Mouse (Mus musculus): ENCODE data around the gene Gm11172. TPM values are rescaled to one million over a fixed set of nuclear protein-coding genes. Genes with fewer than 3 reads are reported as not detected.

Gene Gm11172
- polyA plus RNA-seq, 1 experiment from 2014 or later = not detected

- H3K9me3 ChIP-seq (ENCODE audit: control insufficient read depth, low read length) = no peaks in the 10 kb centered on the region
- H3K36me3 ChIP-seq (ENCODE audit: control insufficient read depth, insufficient read depth, low read length) = no peaks in the 10 kb centered on the region
- 91% methylated on average over 3 of the region's 3 CpGs for WGBS
- no peaks in the 10 kb centered on the region for H3K27me3 ChIP-seq (replicated peaks; ENCODE audit: control insufficient read depth, insufficient read depth, low read length)
- H3K4me3 ChIP-seq (ENCODE audit: low read length) = no peak overlapping the region
- peaks cover 6% of the 10 kb centered on the region for H3K4me1 ChIP-seq (ENCODE audit: control insufficient read depth, insufficient read depth, low read depth, low read length)
- no peak for ATAC-seq
- H3K9ac ChIP-seq (ENCODE audit: low read depth, low read length) = no peak overlapping the region
- no peak overlapping the region for H3K4me2 ChIP-seq (ENCODE audit: low read length)
- H3K27ac ChIP-seq (ENCODE audit: low read depth, low read length) = no peak overlapping the region
Observed at GRCm38 (mm10) chr16:10837250-10837649, 24.5 kb downstream of the Gm11172 start.

GRCm38 (mm10) chr16:10837903-10838302 is 25.2 kb downstream of the Gm11172 start:
- Histone ChIP-seq H3K27me3 (replicated peaks; ENCODE audit: control insufficient read depth, insufficient read depth, low read length) (no peaks in the 10 kb centered on the region), H3K36me3 (ENCODE audit: control insufficient read depth, insufficient read depth, low read length) (no peaks in the 10 kb centered on the region), H3K4me2 (ENCODE audit: low read length) (no peak overlapping the region), H3K9ac (ENCODE audit: low read depth, low read length) (no peak overlapping the region), H3K4me1 (ENCODE audit: control insufficient read depth, insufficient read depth, low read depth, low read length) (peaks cover 6% of the 10 kb centered on the region), H3K9me3 (ENCODE audit: control insufficient read depth, low read length) (no peaks in the 10 kb centered on the region), H3K27ac (ENCODE audit: low read depth, low read length) (no peak overlapping the region), H3K4me3 (ENCODE audit: low read length) (no peak overlapping the region)
- 50% methylated on average over 1 of the region's 1 CpGs for WGBS
- no peak for ATAC-seq

- no peak overlapping the region for H3K9ac ChIP-seq (ENCODE audit: low read depth, low read length)
- no peaks in the 10 kb centered on the region for H3K27me3 ChIP-seq (replicated peaks; ENCODE audit: control insufficient read depth, insufficient read depth, low read length)
- no peaks in the 10 kb centered on the region for H3K9me3 ChIP-seq (ENCODE audit: control insufficient read depth, low read length)
- WGBS = 28% methylated on average over 10 of the region's 10 CpGs
- H3K4me2 ChIP-seq (ENCODE audit: low read length) = no peak overlapping the region
- H3K36me3 ChIP-seq (ENCODE audit: control insufficient read depth, insufficient read depth, low read length) = no peaks in the 10 kb centered on the region
- H3K4me1 ChIP-seq (ENCODE audit: control insufficient read depth, insufficient read depth, low read depth, low read length) = peaks cover 8% of the 10 kb centered on the region
- no peak for ATAC-seq
- H3K4me3 ChIP-seq (ENCODE audit: low read length) = no peak overlapping the region
- H3K27ac ChIP-seq (ENCODE audit: low read depth, low read length) = no peak overlapping the region
Observed at GRCm38 (mm10) chr16:10838487-10839245, 26.0 kb downstream of the Gm11172 start.

GRCm38 (mm10) chr16:10840018-10840417 is 27.3 kb downstream of the Gm11172 start:
- no peak overlapping the region for H3K4me3 ChIP-seq (ENCODE audit: low read length)
- WGBS = 87% methylated on average over 13 of the region's 14 CpGs
- peaks cover 16% of the 10 kb centered on the region for H3K4me1 ChIP-seq (ENCODE audit: control insufficient read depth, insufficient read depth, low read depth, low read length)
- no peaks in the 10 kb centered on the region for H3K9me3 ChIP-seq (ENCODE audit: control insufficient read depth, low read length)
- ATAC-seq = no peak
- no peak overlapping the region for H3K9ac ChIP-seq (ENCODE audit: low read depth, low read length)
- H3K36me3 ChIP-seq (ENCODE audit: control insufficient read depth, insufficient read depth, low read length) = no peaks in the 10 kb centered on the region
- H3K4me2 ChIP-seq (ENCODE audit: low read length) = no peak overlapping the region
- no peak overlapping the region for H3K27ac ChIP-seq (ENCODE audit: low read depth, low read length)
- no peaks in the 10 kb centered on the region for H3K27me3 ChIP-seq (replicated peaks; ENCODE audit: control insufficient read depth, insufficient read depth, low read length)

- Histone ChIP-seq H3K9ac (ENCODE audit: low read depth, low read length) (no peak overlapping the region), H3K4me2 (ENCODE audit: low read length) (no peak overlapping the region), H3K27me3 (replicated peaks; ENCODE audit: control insufficient read depth, insufficient read depth, low read length) (no peaks in the 10 kb centered on the region), H3K36me3 (ENCODE audit: control insufficient read depth, insufficient read depth, low read length) (no peaks in the 10 kb centered on the region), H3K9me3 (ENCODE audit: control insufficient read depth, low read length) (no peaks in the 10 kb centered on the region), H3K4me1 (ENCODE audit: control insufficient read depth, insufficient read depth, low read depth, low read length) (peaks cover 14% of the 10 kb centered on the region), H3K4me3 (ENCODE audit: low read length) (no peak overlapping the region), H3K27ac (ENCODE audit: low read depth, low read length) (no peak overlapping the region)
- no peak for ATAC-seq
- WGBS = 51% methylated on average over 4 of the region's 4 CpGs
Observed at GRCm38 (mm10) chr16:10842282-10842855, 29.7 kb downstream of the Gm11172 start.

- H3K4me3 ChIP-seq (ENCODE audit: low read length) = peak overlapping the region; percentile 13
- peak overlapping the region; percentile 19; the same call in 1 of the 2 replicates for H3K27ac ChIP-seq (ENCODE audit: low read depth, low read length)
- WGBS = 22% methylated on average over 18 of the region's 18 CpGs
- no peaks in the 10 kb centered on the region for H3K36me3 ChIP-seq (ENCODE audit: control insufficient read depth, insufficient read depth, low read length)
- peak overlapping the region; percentile 47 for H3K4me2 ChIP-seq (ENCODE audit: low read length)
- H3K4me1 ChIP-seq (ENCODE audit: control insufficient read depth, insufficient read depth, low read depth, low read length) = peaks cover 10% of the 10 kb centered on the region
- no peaks in the 10 kb centered on the region for H3K27me3 ChIP-seq (replicated peaks; ENCODE audit: control insufficient read depth, insufficient read depth, low read length)
- peak; percentile 62 for ATAC-seq
- 0 out of 2 replicates have a peak overlapping the region, but pooled peaks have one; percentile 11 for H3K9ac ChIP-seq (ENCODE audit: low read depth, low read length)
- no peaks in the 10 kb centered on the region for H3K9me3 ChIP-seq (ENCODE audit: control insufficient read depth, low read length)
Observed at GRCm38 (mm10) chr16:10843486-10844318, 31.0 kb downstream of the Gm11172 start.

- no peak for ATAC-seq
- no peaks in the 10 kb centered on the region for H3K27me3 ChIP-seq (replicated peaks; ENCODE audit: control insufficient read depth, insufficient read depth, low read length)
- H3K27ac ChIP-seq (ENCODE audit: low read depth, low read length) = peak overlapping the region; percentile 19; the same call in 1 of the 2 replicates
- no peak overlapping the region; the same call in 1 of the 2 replicates for H3K4me3 ChIP-seq (ENCODE audit: low read length)
- WGBS = 69% methylated on average over 6 of the region's 6 CpGs
- H3K36me3 ChIP-seq (ENCODE audit: control insufficient read depth, insufficient read depth, low read length) = no peaks in the 10 kb centered on the region
- peaks cover 10% of the 10 kb centered on the region for H3K4me1 ChIP-seq (ENCODE audit: control insufficient read depth, insufficient read depth, low read depth, low read length)
- peak overlapping the region; percentile 47; the same call in 1 of the 2 replicates for H3K4me2 ChIP-seq (ENCODE audit: low read length)
- H3K9ac ChIP-seq (ENCODE audit: low read depth, low read length) = no peak overlapping the region
- no peaks in the 10 kb centered on the region for H3K9me3 ChIP-seq (ENCODE audit: control insufficient read depth, low read length)
Observed at GRCm38 (mm10) chr16:10844319-10844670, 31.6 kb downstream of the Gm11172 start.

- Histone ChIP-seq H3K27me3 (replicated peaks; ENCODE audit: control insufficient read depth, insufficient read depth, low read length) (no peaks in the 10 kb centered on the region), H3K9ac (ENCODE audit: low read depth, low read length) (no peak overlapping the region), H3K9me3 (ENCODE audit: control insufficient read depth, low read length) (no peaks in the 10 kb centered on the region), H3K4me2 (ENCODE audit: low read length) (no peak overlapping the region), H3K36me3 (ENCODE audit: control insufficient read depth, insufficient read depth, low read length) (no peaks in the 10 kb centered on the region), H3K27ac (ENCODE audit: low read depth, low read length) (no peak overlapping the region), H3K4me1 (ENCODE audit: control insufficient read depth, insufficient read depth, low read depth, low read length) (peaks cover 16% of the 10 kb centered on the region), H3K4me3 (ENCODE audit: low read length) (no peak overlapping the region)
- ATAC-seq = no peak
- 65% methylated on average over 6 of the region's 6 CpGs for WGBS
Observed at GRCm38 (mm10) chr16:10845952-10846351, 33.2 kb downstream of the Gm11172 start.

GRCm38 (mm10) chr16:10846503-10846902 is 33.8 kb downstream of the Gm11172 start:
- WGBS = 55% methylated on average over 4 of the region's 4 CpGs
- Histone ChIP-seq H3K27me3 (replicated peaks; ENCODE audit: control insufficient read depth, insufficient read depth, low read length) (no peaks in the 10 kb centered on the region), H3K36me3 (ENCODE audit: control insufficient read depth, insufficient read depth, low read length) (no peaks in the 10 kb centered on the region), H3K4me1 (ENCODE audit: control insufficient read depth, insufficient read depth, low read depth, low read length) (peaks cover 16% of the 10 kb centered on the region), H3K9me3 (ENCODE audit: control insufficient read depth, low read length) (no peaks in the 10 kb centered on the region), H3K4me3 (ENCODE audit: low read length) (no peak overlapping the region), H3K9ac (ENCODE audit: low read depth, low read length) (no peak overlapping the region), H3K4me2 (ENCODE audit: low read length) (no peak overlapping the region), H3K27ac (ENCODE audit: low read depth, low read length) (no peak overlapping the region)
- ATAC-seq = peak; percentile 55; the same call in 1 of the 2 replicates
